Mouse (Mus musculus): ENCODE measurements at regions not wholly inside any gene's neighbourhood (a gene's known extent, or its start where the extent isn't known, plus 50 kb on each side); places are given as distances from the start of the nearest gene placed in this dataset.

- DNase-seq (ENCODE audit: low spot score in 2 of 2): no peak
Measured at GRCm38 (mm10) chr13:71653939-71654467, 309.5 kb downstream of the Irx1 start.

- no peak for DNase-seq (ENCODE audit: low spot score in 2 of 2)
Measured at GRCm38 (mm10) chr13:71653212-71653938, 310.1 kb downstream of the Irx1 start.

GRCm38 (mm10) chr13:71649876-71650275 lies 313.6 kb downstream of the Irx1 start:
- DNase-seq (ENCODE audit: low spot score in 2 of 2): no peak

GRCm38 (mm10) chr13:71649031-71649430 lies 314.5 kb downstream of the Irx1 start:
- no peak for DNase-seq (ENCODE audit: low spot score in 2 of 2)

GRCm38 (mm10) chr13:71631447-71631846 lies 332.1 kb downstream of the Irx1 start:
- DNase-seq (ENCODE audit: low spot score in 2 of 2): no peak

GRCm38 (mm10) chr13:71617198-71617597 lies 346.3 kb downstream of the Irx1 start:
- no peak for DNase-seq (ENCODE audit: low spot score in 2 of 2)

GRCm38 (mm10) chr13:71612393-71613179 lies 350.9 kb downstream of the Irx1 start:
- DNase-seq (ENCODE audit: low spot score in 2 of 2): no peak

- DNase-seq (ENCODE audit: low spot score in 2 of 2): no peak
Measured at GRCm38 (mm10) chr13:71582486-71582885, 381.0 kb downstream of the Irx1 start.

- no peak for DNase-seq (ENCODE audit: low spot score in 2 of 2)
Measured at GRCm38 (mm10) chr13:71565895-71566294, 397.6 kb downstream of the Irx1 start.

- DNase-seq (ENCODE audit: low spot score in 2 of 2): no peak
Measured at GRCm38 (mm10) chr13:71565388-71565787, 398.1 kb downstream of the Irx1 start.

GRCm38 (mm10) chr13:71558477-71559215 lies 404.9 kb downstream of the Irx1 start:
- DNase-seq (ENCODE audit: low spot score in 2 of 2): no peak

- DNase-seq (ENCODE audit: low spot score in 2 of 2): no peak
Measured at GRCm38 (mm10) chr13:71555471-71555870, 408.1 kb downstream of the Irx1 start.

GRCm38 (mm10) chr13:71550109-71550508 lies 413.4 kb downstream of the Irx1 start:
- DNase-seq (ENCODE audit: low spot score in 2 of 2): no peak

- no peak for DNase-seq (ENCODE audit: low spot score in 2 of 2)
Measured at GRCm38 (mm10) chr13:71549206-71549831, 414.2 kb downstream of the Irx1 start.

GRCm38 (mm10) chr13:71538226-71538625 lies 425.3 kb downstream of the Irx1 start:
- no peak for DNase-seq (ENCODE audit: low spot score in 2 of 2)

GRCm38 (mm10) chr13:71532796-71533351 lies 430.6 kb downstream of the Irx1 start:
- no peak for DNase-seq (ENCODE audit: low spot score in 2 of 2)

GRCm38 (mm10) chr13:71529397-71530122 lies 434.0 kb downstream of the Irx1 start:
- DNase-seq (ENCODE audit: low spot score in 2 of 2): no peak

- DNase-seq (ENCODE audit: low spot score in 2 of 2): no peak
Measured at GRCm38 (mm10) chr13:71517776-71518175, 445.7 kb downstream of the Irx1 start.

- DNase-seq (ENCODE audit: low spot score in 2 of 2): no peak
Measured at GRCm38 (mm10) chr13:71513204-71513603, 450.3 kb downstream of the Irx1 start.

- no peak for DNase-seq (ENCODE audit: low spot score in 2 of 2)
Measured at GRCm38 (mm10) chr13:71507956-71508401, 455.5 kb downstream of the Irx1 start.

Data from thymus, postnatal 10 days (tissue).